Mouse (Mus musculus) liver, postnatal 0 days (tissue): ENCODE measurements around the gene Clk1. TPM values are rescaled to one million over a fixed set of nuclear protein-coding genes. Genes with fewer than 3 reads are reported as not detected.
"Not testable (repeated sequence)": the region's sequence is repeated elsewhere in the genome, so short reads cannot be mapped to it uniquely, and the experiment has no call there.

ENCODE experiments used
- ATAC-seq: fragments of 200-750 bp; cut with Nextera tagmentation; 2 replicates; pipeline ENCODE4 v1.8.0; 2017; ENCODE audit warnings: mild to moderate bottlenecking, moderate library complexity
- DNase-seq: peaks from one replicate; pipeline ENCODE4 v3.0.0-alpha.2; 2016
- H3K27ac ChIP-seq: fragments of 300-500 bp; sonication (generic); 2 replicates; pipeline ENCODE4 v1.5.1; 2014; ENCODE audit warnings: antibody characterized with exemption, moderate library complexity, mild to moderate bottlenecking, low read depth
- H3K27me3 ChIP-seq: fragments of 300-500 bp; sonication (generic); 2 replicates; pipeline ENCODE4 v1.6.1; 2014; ENCODE audit warnings: low read length, control low read depth, mixed read lengths; ENCODE audit not compliant: insufficient read depth
- H3K36me3 ChIP-seq: fragments of 300-500 bp; sonication (generic); replicated peaks from 2 replicates; pipeline ENCODE4 v1.6.1; 2014; ENCODE audit warnings: mild to moderate bottlenecking, control low read depth, low read length, moderate library complexity, mixed read lengths; ENCODE audit not compliant: insufficient read depth
- H3K4me1 ChIP-seq: fragments of 300-500 bp; sonication (generic); 2 replicates; pipeline ENCODE4 v1.6.1; 2014; ENCODE audit warnings: antibody characterized with exemption, mild to moderate bottlenecking, control low read depth; ENCODE audit not compliant: insufficient read depth
- H3K4me2 ChIP-seq: fragments of 300-500 bp; sonication (generic); 2 replicates; pipeline ENCODE4 v1.6.1; 2014; ENCODE audit warnings: low read depth, mild to moderate bottlenecking, low read length, moderate library complexity, mixed read lengths
- H3K4me3 ChIP-seq: fragments of 300-500 bp; sonication (generic); 2 replicates; pipeline ENCODE4 v1.5.1; 2014; ENCODE audit warnings: low read depth, low read length
- H3K9ac ChIP-seq: fragments of 300-500 bp; sonication (generic); replicated peaks from 2 replicates; pipeline ENCODE4 v1.6.1; 2014; ENCODE audit warnings: mild to moderate bottlenecking, moderate library complexity
- H3K9me3 ChIP-seq: fragments of 300-500 bp; sonication (generic); 2 replicates; pipeline ENCODE4 v1.6.1; 2016; ENCODE audit warnings: mild to moderate bottlenecking, control low read depth, low read length, mixed read lengths
- CTCF ChIP-seq: sonication (generic); IDR thresholded peaks from 2 replicates; pipeline ENCODE4 v1.5.1; 2016; ENCODE audit warnings: antibody characterized with exemption, low read depth
- EP300 ChIP-seq: IDR thresholded peaks from 2 replicates; pipeline ENCODE4 v1.6.1; 2016; ENCODE audit warnings: antibody characterized with exemption, low read depth, mild to moderate bottlenecking
- WGBS: fragments of 180-500 bp; shearing (Covaris S2); extraction: QIAGEN DNeasy Blood & Tissue Kit; methylation state at CpG from one replicate; pipeline ENCODE4 v1.1.7; 2014; ENCODE audit not compliant: insufficient replicate concordance; 5-methylcytosine and 5-hydroxymethylcytosine counted together
- polyA plus RNA-seq: library from polyadenylated mRNA; unstranded; fragments of >200 nt; fragmentation: Nextera tagmentation; extraction: Ambion mirVana; gene quantifications from 2 replicates; pipeline ENCODE4 v1.2.1, GENCODE M21; 2015

Gene Clk1
- polyA plus RNA-seq, 1 experiment from 2014 or later: 76.6 TPM

DNA sequence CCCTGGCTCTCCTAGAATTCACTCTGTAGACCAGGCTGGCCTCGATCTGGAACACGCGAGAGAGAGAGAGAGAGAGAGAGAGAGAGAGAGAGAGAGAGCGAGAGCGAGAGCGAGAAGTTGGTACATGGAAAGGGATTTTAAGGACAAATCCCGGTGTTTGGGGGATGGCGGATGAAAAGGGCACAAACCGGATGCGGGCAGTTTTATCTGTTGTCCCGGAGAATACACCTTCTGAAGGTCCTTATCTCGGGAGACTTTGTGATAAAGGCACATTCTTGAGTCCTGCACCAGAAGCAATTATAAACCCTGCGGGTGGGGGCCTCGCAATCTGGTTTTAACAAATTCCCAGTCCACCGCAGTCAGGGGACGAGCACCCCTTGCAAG, 31.6 kb downstream of the Clk1 start:
- Histone ChIP-seq H3K9ac (peak overlapping the region; percentile 96), H3K4me1 (peaks cover 20% of the 10 kb centered on the region), H3K36me3 (peaks cover 22% of the 10 kb centered on the region), H3K4me2 (peak overlapping the region; percentile 91), H3K9me3 (no peaks in the 10 kb centered on the region), H3K27ac (peak overlapping the region; percentile 99), H3K4me3 (peak overlapping the region; percentile 95), H3K27me3 (no peaks in the 10 kb centered on the region)
- peak; percentile 23 for ATAC-seq
- TF ChIP-seq CTCF (no peak), EP300 (no peak)
- WGBS: 1% methylated on average over 16 of the region's 16 CpGs
- no peak for DNase-seq

DNA sequence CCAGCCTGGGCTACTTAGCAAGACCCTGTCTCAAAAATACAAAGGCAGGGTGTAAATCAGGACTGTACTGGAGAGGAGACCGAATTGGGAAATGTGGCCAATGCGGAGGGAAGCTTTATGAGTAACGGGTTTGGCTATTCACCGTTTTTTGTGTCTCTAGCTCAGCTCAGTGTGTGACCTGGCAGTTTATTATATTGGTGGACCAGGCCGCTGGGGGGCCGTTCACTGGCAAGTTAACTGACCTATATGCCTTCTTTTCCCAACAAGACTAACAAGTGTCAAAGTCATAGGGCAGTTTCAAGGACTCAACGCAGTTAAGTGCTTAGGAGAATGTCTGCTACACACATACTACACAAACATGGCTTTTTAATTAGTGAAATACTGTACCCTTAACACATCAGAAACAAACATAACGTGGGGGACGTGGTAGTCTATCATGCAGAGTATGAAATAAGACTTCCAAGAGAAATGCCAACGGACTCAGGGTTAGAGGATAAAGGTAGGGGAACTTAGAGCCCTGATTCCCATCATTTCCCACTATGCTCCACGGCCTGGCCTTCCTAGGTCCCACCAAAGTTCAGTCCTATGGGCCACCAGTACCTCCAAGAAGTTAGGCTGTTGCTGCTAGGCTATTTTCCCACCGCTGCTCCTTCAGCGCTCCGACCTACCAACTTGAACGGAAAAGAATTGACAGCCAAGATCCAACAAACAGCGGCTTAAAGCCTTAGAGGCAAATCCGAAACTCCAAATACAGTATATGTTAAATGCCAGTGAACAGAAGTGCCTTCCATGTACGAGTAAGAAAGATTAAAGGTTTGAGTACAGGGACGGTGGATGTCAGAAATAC, 32.2 kb downstream of the Clk1 start:
- Histone ChIP-seq H3K9me3 (no peaks in the 10 kb centered on the region), H3K27ac (peak overlapping the region; percentile 99), H3K9ac (peak overlapping the region; percentile 96), H3K4me2 (peak overlapping the region; percentile 91), H3K27me3 (no peaks in the 10 kb centered on the region), H3K36me3 (peaks cover 16% of the 10 kb centered on the region), H3K4me3 (peak overlapping the region; percentile 95), H3K4me1 (peaks cover 20% of the 10 kb centered on the region)
- TF ChIP-seq CTCF (no peak), EP300 (no peak)
- 40% methylated on average over 19 of the region's 19 CpGs for WGBS
- DNase-seq: no peak
- no peak for ATAC-seq

- WGBS: 74% methylated on average over 5 of the region's 5 CpGs
- Histone ChIP-seq H3K4me2 (no peak overlapping the region), H3K9me3 (no peaks in the 10 kb centered on the region), H3K4me1 (0 out of 2 replicates have a peak, but pooled peaks cover 2% of the 10 kb centered on the region), H3K9ac (no peak overlapping the region), H3K4me3 (no peak overlapping the region), H3K36me3 (no peaks in the 10 kb centered on the region), H3K27me3 (no peaks in the 10 kb centered on the region), H3K27ac (no peak overlapping the region)
- no peak for TF ChIP-seq EP300
- TF ChIP-seq CTCF: no peak
- DNase-seq (no peak), ATAC-seq (no peak; the same call in 1 of the 2 replicates)
Observed at GRCm38 (mm10) chr1:58382586-58383281, 41.1 kb downstream of the Clk1 start.

GRCm38 (mm10) chr1:58375574-58376147, 48.2 kb downstream of the Clk1 start:
- H3K4me2 ChIP-seq: no peak overlapping the region
- no peak for TF ChIP-seq CTCF
- TF ChIP-seq EP300: no peak
- H3K27me3 ChIP-seq: no peaks in the 10 kb centered on the region
- H3K27ac ChIP-seq: no peak overlapping the region
- no peaks in the 10 kb centered on the region for H3K9me3 ChIP-seq
- no peaks in the 10 kb centered on the region for H3K4me1 ChIP-seq
- 63% methylated on average over 3 of the region's 3 CpGs for WGBS
- ATAC-seq (no peak), DNase-seq (no peak)
- H3K9ac ChIP-seq: no peak overlapping the region
- H3K36me3 ChIP-seq: no peaks in the 10 kb centered on the region
- H3K4me3 ChIP-seq: no peak overlapping the region

DNA sequence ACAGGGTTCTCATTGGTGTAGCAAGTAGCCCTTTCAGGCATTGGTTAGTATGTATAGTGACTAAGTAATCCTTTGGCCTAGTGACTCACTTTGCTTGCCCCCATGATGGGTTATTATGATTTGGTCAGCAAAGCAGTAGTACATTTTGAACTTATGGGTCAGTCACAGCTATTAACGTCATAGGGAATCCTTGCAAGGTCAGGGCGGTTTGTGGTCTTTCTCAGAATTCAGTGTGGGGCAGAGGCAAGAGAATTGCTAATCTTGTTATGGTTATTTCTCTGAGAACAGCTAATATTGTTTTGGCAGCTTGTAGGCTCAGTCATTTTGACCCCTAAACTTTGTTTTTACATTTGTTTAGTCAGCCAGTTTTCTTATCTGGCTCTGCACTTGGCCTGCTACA, 49.6 kb downstream of the Clk1 start:
- H3K27me3 ChIP-seq, H3K9ac ChIP-seq, H3K9me3 ChIP-seq, H3K27ac ChIP-seq, DNase-seq, H3K4me1 ChIP-seq, H3K4me2 ChIP-seq, H3K4me3 ChIP-seq, H3K36me3 ChIP-seq: not testable (repeated sequence)
- peak; percentile 21; the same call in 1 of the 2 replicates for ATAC-seq
- WGBS: 68% methylated on average over 2 of the region's 2 CpGs

GRCm38 (mm10) chr1:58369716-58370115, 54.1 kb downstream of the Clk1 start:
- H3K27ac ChIP-seq: no peak overlapping the region
- H3K9ac ChIP-seq: no peak overlapping the region
- no peaks in the 10 kb centered on the region for H3K36me3 ChIP-seq
- H3K4me2 ChIP-seq: no peak overlapping the region
- no peak overlapping the region for H3K4me3 ChIP-seq
- H3K27me3 ChIP-seq: no peaks in the 10 kb centered on the region
- WGBS: 73% methylated on average over 2 of the region's 2 CpGs
- ATAC-seq (no peak), DNase-seq (no peak)
- H3K9me3 ChIP-seq: no peaks in the 10 kb centered on the region
- no peak for TF ChIP-seq CTCF
- no peak for TF ChIP-seq EP300
- no peaks in the 10 kb centered on the region for H3K4me1 ChIP-seq
